Mouse (Mus musculus) forebrain, embryonic 14.5 days (tissue): ENCODE measurements around the gene Aurkb. TPM values are rescaled to one million over a fixed set of nuclear protein-coding genes. Genes with fewer than 3 reads are reported as not detected.

Source experiments
- ATAC-seq: fragments of 200-750 bp; cut with Nextera tagmentation; 2 replicates; pipeline ENCODE4 v1.8.0; 2017; ENCODE audit warnings: mild to moderate bottlenecking, moderate library complexity
- DNase-seq: peaks from one replicate; pipeline ENCODE4 v3.0.0-alpha.2; 2015; ENCODE audit warnings: low spot score
- H3K27ac ChIP-seq: fragments of 300-500 bp; sonication (generic); 2 replicates; pipeline ENCODE4 v1.5.1; 2014; ENCODE audit warnings: low read depth, mild to moderate bottlenecking, control low read depth, low read length, moderate library complexity
- H3K27me3 ChIP-seq: fragments of 300-500 bp; sonication (generic); replicated peaks from 2 replicates; pipeline ENCODE4 v1.6.1; 2014; ENCODE audit warnings: low read length, control low read depth, mixed read lengths; ENCODE audit not compliant: control insufficient read depth, insufficient read depth
- H3K36me3 ChIP-seq: fragments of 300-500 bp; sonication (generic); 2 replicates; pipeline ENCODE4 v1.6.1; 2014; ENCODE audit warnings: low read length, control low read depth; ENCODE audit not compliant: control insufficient read depth, insufficient read depth
- H3K4me1 ChIP-seq: fragments of 300-500 bp; sonication (generic); 2 replicates; pipeline ENCODE4 v1.6.1; 2014; ENCODE audit warnings: antibody characterized with exemption, low read length, control low read depth; ENCODE audit not compliant: control insufficient read depth, insufficient read depth
- H3K4me2 ChIP-seq: fragments of 300-500 bp; sonication (generic); 2 replicates; pipeline ENCODE4 v1.6.1; 2014; ENCODE audit warnings: mild to moderate bottlenecking, control low read depth, low read length
- H3K4me3 ChIP-seq: fragments of 300-500 bp; sonication (generic); 2 replicates; pipeline ENCODE4 v1.5.1; 2014; ENCODE audit warnings: low read depth, low read length, control low read depth
- H3K9ac ChIP-seq: fragments of 300-500 bp; sonication (generic); 2 replicates; pipeline ENCODE4 v1.6.1; 2014; ENCODE audit warnings: mild to moderate bottlenecking, low read length, control low read depth, moderate library complexity
- H3K9me3 ChIP-seq: fragments of 300-500 bp; sonication (generic); replicated peaks from 2 replicates; pipeline ENCODE4 v1.6.1; 2016; ENCODE audit warnings: low read length, control low read depth, mixed read lengths; ENCODE audit not compliant: control insufficient read depth
- WGBS: fragments of 180-500 bp; shearing (Covaris S2); extraction: QIAGEN DNeasy Blood & Tissue Kit; methylation state at CpG from one replicate; pipeline ENCODE4 v1.1.7; 2014; 5-methylcytosine and 5-hydroxymethylcytosine counted together
- polyA plus RNA-seq: library from polyadenylated mRNA; unstranded; fragments of >200 nt; fragmentation: Nextera tagmentation; extraction: Ambion mirVana; gene quantifications from 2 replicates; pipeline ENCODE4 v1.2.1, GENCODE M21; 2014

Gene Aurkb
- polyA plus RNA-seq, 1 experiment from 2014 or later: 74.0 TPM

DNA sequence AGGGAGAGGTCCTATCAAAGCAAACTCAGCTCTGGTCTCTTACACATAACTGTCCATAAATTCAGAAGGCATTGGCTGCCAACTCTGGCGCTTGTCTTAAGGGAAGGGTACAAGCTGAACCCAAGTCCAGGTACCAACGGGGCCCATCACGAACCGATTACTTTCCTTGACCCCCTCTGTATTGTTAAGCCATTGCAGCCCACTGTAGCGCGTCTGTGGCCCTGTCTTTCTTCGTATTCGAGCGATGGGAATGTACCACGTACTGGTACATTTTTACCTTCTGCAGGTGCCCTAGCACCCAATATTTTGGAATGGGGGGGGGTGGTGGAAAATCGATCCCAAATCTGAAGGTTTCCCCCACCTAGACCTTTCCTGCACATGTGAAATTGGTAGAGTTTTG lies 26.8 kb downstream of the Aurkb start:
- H3K4me2 ChIP-seq: peak overlapping the region; percentile 77
- H3K9me3 ChIP-seq: no peaks in the 10 kb centered on the region
- no peaks in the 10 kb centered on the region for H3K36me3 ChIP-seq
- 79% methylated on average over 11 of the region's 11 CpGs for WGBS
- H3K27me3 ChIP-seq: no peaks in the 10 kb centered on the region
- H3K4me1 ChIP-seq: peaks cover 6% of the 10 kb centered on the region; the same call in 1 of the 2 replicates
- peak overlapping the region; percentile 93 for H3K27ac ChIP-seq
- ATAC-seq (no peak), DNase-seq (no peak)
- H3K9ac ChIP-seq: peak overlapping the region; percentile 69
- H3K4me3 ChIP-seq: peak overlapping the region; percentile 29

DNA sequence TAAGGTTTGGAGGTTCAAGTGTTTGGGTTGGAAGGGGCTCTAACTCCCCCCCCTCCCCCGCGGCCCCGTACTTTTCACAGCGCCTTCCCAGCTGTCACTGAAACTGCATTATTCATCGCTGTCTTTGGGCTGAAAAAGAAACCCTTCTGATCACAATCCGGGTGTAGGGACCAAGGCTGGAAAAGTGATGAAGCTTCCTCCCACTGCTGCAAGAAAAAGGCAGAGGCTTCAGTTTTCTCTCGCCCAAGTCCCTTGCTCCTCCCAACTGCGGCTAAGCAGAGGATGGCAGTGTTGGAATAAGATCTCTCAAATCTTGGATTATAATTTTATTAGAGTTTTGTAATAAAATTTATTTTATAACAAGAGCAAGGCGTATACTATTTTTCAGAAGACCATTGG lies 27.2 kb downstream of the Aurkb start:
- 9% methylated on average over 9 of the region's 9 CpGs for WGBS
- peak overlapping the region; percentile 77 for H3K4me2 ChIP-seq
- peak overlapping the region; percentile 29 for H3K4me3 ChIP-seq
- no peaks in the 10 kb centered on the region for H3K27me3 ChIP-seq
- peak overlapping the region; percentile 93 for H3K27ac ChIP-seq
- H3K4me1 ChIP-seq: peaks cover 6% of the 10 kb centered on the region; the same call in 1 of the 2 replicates
- no peak for DNase-seq
- H3K9me3 ChIP-seq: no peaks in the 10 kb centered on the region
- H3K36me3 ChIP-seq: no peaks in the 10 kb centered on the region
- no peak for ATAC-seq
- H3K9ac ChIP-seq: peak overlapping the region; percentile 69

DNA sequence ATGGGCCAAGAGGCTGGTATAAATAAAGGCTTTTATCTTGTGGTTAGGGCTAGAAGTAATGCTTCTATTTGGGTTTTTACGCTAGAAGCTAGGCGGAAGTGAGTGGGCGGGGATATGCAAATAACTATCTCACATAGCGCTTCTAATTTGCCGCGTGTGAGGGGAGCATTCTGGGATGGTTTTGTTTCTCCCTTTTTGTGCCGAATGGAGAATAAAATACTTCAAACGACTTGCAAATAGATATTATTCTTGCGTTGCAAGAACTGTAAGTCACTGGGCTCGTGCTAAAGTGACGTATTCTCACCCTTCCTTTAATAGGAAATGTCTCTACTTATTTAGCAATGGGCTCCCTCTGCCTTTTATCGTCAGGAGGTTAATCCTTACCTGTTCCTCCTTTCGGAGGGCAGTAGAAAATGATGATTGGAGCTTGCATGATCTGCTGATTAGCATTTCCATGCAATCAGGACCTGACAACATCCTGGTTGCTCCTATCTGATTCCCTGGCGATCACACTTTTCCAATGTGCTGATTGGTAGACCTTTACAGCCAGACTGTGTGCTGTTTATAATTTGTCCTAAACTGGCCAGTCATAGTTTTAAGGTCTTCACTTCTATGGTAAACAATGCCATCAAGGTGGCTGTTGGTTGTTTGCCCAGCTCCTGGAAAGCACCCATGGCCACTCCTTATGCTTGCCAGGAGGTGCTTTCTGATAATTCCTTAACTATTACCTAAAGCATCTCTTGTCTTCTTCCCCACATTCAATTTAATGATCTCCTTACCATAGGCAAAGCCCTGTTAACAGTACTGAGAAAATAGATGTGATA lies 27.8 kb downstream of the Aurkb start:
- Histone ChIP-seq H3K9ac (peak overlapping the region; percentile 69), H3K4me2 (peak overlapping the region; percentile 77), H3K4me1 (peaks cover 6% of the 10 kb centered on the region; the same call in 1 of the 2 replicates), H3K4me3 (peak overlapping the region; percentile 29), H3K36me3 (no peaks in the 10 kb centered on the region), H3K27ac (peak overlapping the region; percentile 93), H3K27me3 (no peaks in the 10 kb centered on the region), H3K9me3 (no peaks in the 10 kb centered on the region)
- DNase-seq (peak; percentile 97), ATAC-seq (peak; percentile 79)
- WGBS: under 1% methylated on average over 14 of the region's 14 CpGs

DNA sequence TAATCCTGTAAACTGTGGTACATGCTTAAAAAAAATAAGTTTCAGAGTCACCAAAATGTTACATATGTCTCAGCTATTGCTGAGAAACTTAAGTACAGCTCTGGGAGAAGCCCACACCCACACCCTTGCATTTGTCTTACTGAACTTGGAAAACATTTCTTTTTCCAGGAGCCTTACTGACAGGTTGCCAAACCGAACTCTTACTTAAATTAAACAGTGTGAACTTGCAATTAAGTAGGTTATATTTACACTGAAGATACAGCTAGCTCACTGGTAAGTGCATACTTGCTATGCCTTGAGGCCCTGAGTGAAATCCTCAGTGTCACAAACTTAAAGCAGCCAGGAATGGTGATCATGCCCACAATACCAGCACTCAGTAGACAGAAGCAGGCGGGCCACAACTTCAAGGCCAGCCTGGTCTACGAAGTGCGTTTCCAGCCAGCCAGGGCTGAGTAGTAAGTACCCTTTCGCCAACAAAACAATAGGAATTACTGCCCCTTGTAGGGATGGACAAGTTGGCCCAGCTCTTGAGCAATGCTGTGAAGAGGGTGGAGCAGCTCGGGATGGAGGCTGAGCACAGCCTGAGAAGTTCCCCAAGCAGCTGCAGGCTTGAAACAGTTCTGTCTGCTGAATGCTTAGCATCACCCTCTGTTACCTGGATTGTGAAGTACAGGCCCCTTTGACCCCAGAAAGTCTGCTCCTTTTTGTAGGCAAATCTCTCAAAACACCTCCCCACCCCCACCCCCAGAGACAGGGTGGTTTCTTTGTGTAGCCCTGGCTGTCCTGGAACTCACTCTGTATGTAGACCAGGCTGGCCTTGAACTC lies 28.7 kb downstream of the Aurkb start:
- no peak for ATAC-seq
- 39% methylated on average over 6 of the region's 6 CpGs for WGBS
- H3K27ac ChIP-seq: no peak overlapping the region
- H3K9ac ChIP-seq: no peak overlapping the region
- H3K27me3 ChIP-seq: no peaks in the 10 kb centered on the region
- DNase-seq: no peak
- no peak overlapping the region for H3K4me2 ChIP-seq
- peaks cover 6% of the 10 kb centered on the region; the same call in 1 of the 2 replicates for H3K4me1 ChIP-seq
- H3K36me3 ChIP-seq: no peaks in the 10 kb centered on the region
- H3K4me3 ChIP-seq: no peak overlapping the region
- no peaks in the 10 kb centered on the region for H3K9me3 ChIP-seq

DNA sequence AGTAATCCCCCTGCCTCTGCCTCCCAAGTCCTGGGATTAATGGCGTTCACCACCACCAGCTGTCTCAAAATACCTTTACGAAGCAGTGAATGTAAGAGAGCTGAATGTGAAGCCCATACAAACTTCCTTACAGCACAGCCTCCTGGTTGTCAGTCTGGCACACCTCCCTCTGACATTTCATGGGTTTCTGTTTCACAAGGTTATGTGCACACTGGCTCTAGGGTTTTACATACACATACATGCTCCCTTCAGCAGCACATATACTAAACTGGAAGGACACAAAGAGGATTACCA lies 29.3 kb downstream of the Aurkb start:
- ATAC-seq (no peak), DNase-seq (no peak)
- 47% methylated on average over 2 of the region's 2 CpGs for WGBS
- Histone ChIP-seq H3K9me3 (no peaks in the 10 kb centered on the region), H3K27me3 (no peaks in the 10 kb centered on the region), H3K27ac (no peak overlapping the region), H3K36me3 (no peaks in the 10 kb centered on the region), H3K4me1 (peaks cover 6% of the 10 kb centered on the region; the same call in 1 of the 2 replicates), H3K4me2 (no peak overlapping the region), H3K9ac (no peak overlapping the region), H3K4me3 (no peak overlapping the region)

GRCm38 (mm10) chr11:69075764-69076479 lies 30.5 kb downstream of the Aurkb start:
- no peaks in the 10 kb centered on the region for H3K9me3 ChIP-seq
- WGBS: 45% methylated on average over 8 of the region's 9 CpGs
- no peak overlapping the region for H3K4me2 ChIP-seq
- no peaks in the 10 kb centered on the region for H3K36me3 ChIP-seq
- no peak overlapping the region for H3K27ac ChIP-seq
- no peak overlapping the region for H3K4me3 ChIP-seq
- H3K9ac ChIP-seq: no peak overlapping the region
- H3K4me1 ChIP-seq: peaks cover 2% of the 10 kb centered on the region; the same call in 1 of the 2 replicates
- no peak for DNase-seq
- H3K27me3 ChIP-seq: no peaks in the 10 kb centered on the region
- ATAC-seq: no peak

DNA sequence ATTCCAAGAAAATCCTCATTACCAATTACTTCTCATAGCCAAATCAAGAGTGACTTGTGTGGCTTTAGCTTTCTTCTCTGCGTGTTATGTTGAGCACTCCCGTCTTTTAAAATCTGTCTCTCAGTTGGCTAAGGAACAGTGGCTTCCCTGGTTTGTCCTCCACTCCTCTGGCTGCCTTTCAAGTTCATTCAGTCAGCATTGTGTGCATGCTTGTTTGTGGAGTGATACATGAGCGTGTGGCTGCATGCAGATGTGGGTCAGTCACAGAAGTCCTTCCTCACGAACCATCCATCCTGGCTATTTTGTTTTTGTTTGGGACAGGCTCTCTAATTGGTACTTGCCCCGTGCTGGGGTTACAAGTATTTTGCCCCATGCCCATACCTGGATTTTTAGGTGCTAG lies 31.1 kb downstream of the Aurkb start:
- Histone ChIP-seq H3K27ac (no peak overlapping the region), H3K36me3 (no peaks in the 10 kb centered on the region), H3K27me3 (no peaks in the 10 kb centered on the region), H3K9ac (no peak overlapping the region), H3K4me2 (no peak overlapping the region), H3K9me3 (no peaks in the 10 kb centered on the region), H3K4me3 (no peak overlapping the region), H3K4me1 (peaks cover 2% of the 10 kb centered on the region; the same call in 1 of the 2 replicates)
- 54% methylated on average over 5 of the region's 5 CpGs for WGBS
- no peak for ATAC-seq
- no peak for DNase-seq

- Histone ChIP-seq H3K27ac (no peak overlapping the region), H3K4me1 (no peaks in the 10 kb centered on the region), H3K36me3 (no peaks in the 10 kb centered on the region), H3K9ac (no peak overlapping the region), H3K4me2 (no peak overlapping the region), H3K27me3 (no peaks in the 10 kb centered on the region), H3K4me3 (no peak overlapping the region), H3K9me3 (no peaks in the 10 kb centered on the region)
- ATAC-seq (no peak), DNase-seq (no peak)
- WGBS: 86% methylated on average over 9 of the region's 9 CpGs
Measured at GRCm38 (mm10) chr11:69077316-69077715, 31.9 kb downstream of the Aurkb start.
